Mouse (Mus musculus): ENCODE measurements at regions not wholly inside any gene's neighbourhood (a gene's known extent, or its start where the extent isn't known, plus 50 kb on each side); places are given as distances from the start of the nearest gene placed in this dataset.

DNA sequence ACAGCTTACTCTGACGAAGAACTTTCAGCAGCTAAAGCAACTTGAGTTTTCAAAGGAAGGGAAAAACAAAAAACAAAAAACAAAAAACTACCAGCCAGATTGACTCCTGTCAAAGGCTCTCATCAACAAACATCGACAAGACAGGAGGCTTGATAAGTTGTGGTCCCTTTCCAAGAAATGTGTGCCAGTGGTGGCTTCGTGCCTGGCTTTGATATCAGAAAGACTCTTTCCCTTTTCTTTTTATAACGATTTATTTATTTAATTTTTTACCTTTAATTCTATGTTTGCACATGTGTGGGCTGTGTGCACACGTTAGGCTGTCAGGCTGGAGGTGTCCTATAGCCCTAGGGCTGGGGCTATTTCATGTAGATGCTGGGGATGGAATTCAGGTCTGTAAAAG lies 60.4 kb downstream of the Dact1 start:
- no peak for DNase-seq (ENCODE audit: low read depth, low spot score)

DNA sequence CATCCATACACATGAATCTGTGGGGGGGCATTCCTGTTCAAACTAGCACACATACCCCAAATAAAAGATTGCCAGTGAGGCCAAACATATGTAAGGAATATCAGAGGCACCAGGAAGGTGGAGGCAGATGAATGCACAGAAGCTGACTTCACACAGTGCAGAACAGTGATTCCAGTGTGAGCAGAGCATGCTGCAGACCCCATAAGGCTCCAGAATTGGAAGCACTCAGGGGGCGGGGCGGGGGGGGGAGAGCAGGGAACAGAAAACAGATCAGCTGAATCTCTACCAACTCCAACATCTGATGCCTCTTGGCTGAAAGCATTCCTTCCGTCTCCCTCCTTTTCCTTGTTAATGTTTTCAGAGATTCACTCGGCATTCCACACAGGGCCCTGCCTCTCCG lies 62.3 kb downstream of the Dact1 start:
- DNase-seq (ENCODE audit: low read depth, low spot score): no peak

DNA sequence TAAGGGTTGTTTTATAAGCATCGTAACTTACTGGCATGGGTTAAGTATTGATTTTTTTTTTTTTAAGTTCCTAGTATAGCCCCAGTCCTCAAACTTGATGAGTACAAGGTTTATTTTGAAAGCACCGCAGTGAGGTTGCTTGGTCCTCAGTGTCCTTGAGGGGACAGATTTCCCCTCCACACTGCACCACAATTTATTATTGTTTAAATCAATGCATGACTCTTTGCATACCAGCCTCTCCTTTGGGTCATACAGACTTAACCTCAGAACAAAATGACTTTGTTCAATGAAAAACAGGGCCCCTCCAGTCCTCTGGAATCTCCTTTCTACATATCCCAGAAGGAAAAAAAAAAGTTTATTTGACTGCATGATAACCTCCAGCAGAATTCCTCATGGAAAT lies 63.9 kb downstream of the Dact1 start:
- no peak for DNase-seq (ENCODE audit: low read depth, low spot score)

GRCm38 (mm10) chr12:71376446-71376845 lies 66.8 kb downstream of the Dact1 start:
- no peak for DNase-seq (ENCODE audit: low read depth, low spot score)

DNA sequence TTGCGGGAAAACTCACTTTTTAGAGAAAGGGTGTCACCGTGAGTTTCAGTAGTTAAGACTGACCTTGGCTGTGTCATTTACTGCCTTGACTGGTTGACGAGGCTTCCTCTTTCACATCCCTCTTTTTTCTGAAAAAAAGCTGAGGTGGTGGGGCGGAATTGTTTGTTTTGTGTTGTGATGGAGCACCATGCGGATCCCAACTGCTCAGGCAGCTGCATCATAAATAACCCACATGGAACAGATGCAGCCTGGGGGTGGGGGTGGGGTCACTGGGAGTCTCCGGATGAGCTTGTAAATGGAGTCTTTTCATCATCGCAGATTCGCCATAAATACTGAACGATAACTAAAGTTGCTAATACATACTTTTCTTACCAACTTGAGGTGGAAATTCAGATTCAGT lies 67.3 kb downstream of the Dact1 start:
- DNase-seq (ENCODE audit: low read depth, low spot score): peak; percentile 65

GRCm38 (mm10) chr12:71379626-71380423 lies 70.1 kb downstream of the Dact1 start:
- DNase-seq (ENCODE audit: low read depth, low spot score): no peak

DNA sequence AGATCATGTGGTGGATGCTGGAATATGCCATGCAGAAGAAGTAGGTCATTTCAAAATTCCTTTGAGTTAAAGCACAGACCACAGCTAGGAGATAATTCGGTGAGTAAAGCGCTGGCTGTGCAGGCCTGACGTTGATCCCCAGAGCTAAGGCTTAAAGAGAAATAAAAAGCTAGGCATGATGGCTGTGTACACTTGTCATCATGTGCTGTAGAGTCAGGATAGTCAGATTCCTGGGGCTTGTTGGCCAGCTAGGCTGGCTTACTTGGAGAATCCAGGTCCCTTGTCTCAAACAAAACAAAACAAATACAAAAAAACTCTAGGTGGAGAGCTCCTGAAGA lies 70.7 kb downstream of the Dact1 start:
- DNase-seq (ENCODE audit: low read depth, low spot score): no peak

DNA sequence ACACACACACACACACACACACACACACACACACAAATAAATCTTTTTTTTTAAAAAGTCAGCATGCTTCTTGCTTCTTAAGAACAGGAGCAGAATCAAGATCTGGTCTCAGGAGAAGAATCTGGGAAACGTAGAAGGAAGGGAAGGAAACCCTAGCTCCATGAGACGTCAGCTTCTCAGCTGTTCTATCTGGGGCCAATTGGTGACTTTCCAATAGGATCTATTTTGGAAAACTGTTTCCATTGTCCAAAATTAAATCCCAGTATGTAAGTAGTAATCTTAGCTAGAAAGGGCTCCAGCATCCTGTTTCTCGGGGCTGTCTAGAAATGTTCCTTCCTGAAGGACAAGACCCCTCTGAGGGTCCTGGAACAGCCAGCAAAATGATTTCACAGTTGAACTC lies 76.6 kb downstream of the Dact1 start:
- no peak for DNase-seq (ENCODE audit: low read depth, low spot score)

DNA sequence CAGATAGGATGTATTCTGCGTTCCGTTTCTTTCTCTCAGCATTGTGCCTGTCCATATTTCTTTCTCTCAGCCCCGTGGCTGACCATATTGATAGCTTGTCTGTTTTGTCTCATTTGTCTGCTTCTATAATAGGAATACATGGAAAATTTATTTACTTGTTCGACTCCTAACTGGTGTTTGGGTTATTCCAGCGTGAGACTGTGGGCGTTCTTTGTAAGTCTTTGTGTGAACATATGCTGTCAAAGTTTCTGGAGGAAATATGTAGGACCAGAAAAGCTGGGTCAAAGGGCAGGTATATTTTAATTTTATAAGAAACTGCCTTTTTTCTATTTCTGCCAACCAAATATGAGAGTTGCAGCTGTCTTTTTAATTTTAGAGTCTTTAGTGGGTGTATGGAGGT lies 81.8 kb downstream of the Dact1 start:
- no peak for DNase-seq (ENCODE audit: low read depth, low spot score)

GRCm38 (mm10) chr12:71393752-71394151 lies 84.1 kb downstream of the Dact1 start:
- DNase-seq (ENCODE audit: low read depth, low spot score): no peak

GRCm38 (mm10) chr12:71397456-71397855 lies 87.8 kb downstream of the Dact1 start:
- no peak for DNase-seq (ENCODE audit: low read depth, low spot score)

DNA sequence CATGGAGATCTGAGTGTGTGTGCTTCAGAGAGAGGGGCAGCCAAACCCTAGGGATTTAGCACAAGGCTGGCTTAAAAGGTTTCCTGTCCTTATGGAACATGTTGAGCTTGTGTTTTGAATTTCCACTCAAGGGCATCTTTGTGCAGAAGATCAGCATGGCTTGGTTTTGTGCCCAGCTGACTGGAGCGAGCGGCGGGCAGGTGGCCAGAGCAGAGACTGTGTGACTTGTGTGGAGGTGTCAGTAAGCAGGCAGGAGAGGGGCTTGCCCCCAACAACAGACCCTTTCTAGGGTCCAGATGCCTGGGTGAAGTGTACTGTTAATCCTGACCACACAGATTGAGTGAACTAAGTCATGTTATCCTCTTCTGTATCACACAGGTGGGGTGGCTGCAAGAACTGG lies 89.0 kb downstream of the Dact1 start:
- no peak for DNase-seq (ENCODE audit: low read depth, low spot score)

GRCm38 (mm10) chr12:71400201-71400600 lies 90.5 kb downstream of the Dact1 start:
- DNase-seq (ENCODE audit: low read depth, low spot score): no peak

GRCm38 (mm10) chr12:71401621-71402416 lies 92.1 kb downstream of the Dact1 start:
- no peak for DNase-seq (ENCODE audit: low read depth, low spot score)

- DNase-seq (ENCODE audit: low read depth, low spot score): no peak
Measured at GRCm38 (mm10) chr12:71407294-71407693, 97.6 kb downstream of the Dact1 start.

GRCm38 (mm10) chr12:71408396-71409050 lies 98.8 kb downstream of the Dact1 start:
- DNase-seq (ENCODE audit: low read depth, low spot score): no peak

GRCm38 (mm10) chr12:71412331-71412730 lies 102.6 kb downstream of the Dact1 start:
- no peak for DNase-seq (ENCODE audit: low read depth, low spot score)

DNA sequence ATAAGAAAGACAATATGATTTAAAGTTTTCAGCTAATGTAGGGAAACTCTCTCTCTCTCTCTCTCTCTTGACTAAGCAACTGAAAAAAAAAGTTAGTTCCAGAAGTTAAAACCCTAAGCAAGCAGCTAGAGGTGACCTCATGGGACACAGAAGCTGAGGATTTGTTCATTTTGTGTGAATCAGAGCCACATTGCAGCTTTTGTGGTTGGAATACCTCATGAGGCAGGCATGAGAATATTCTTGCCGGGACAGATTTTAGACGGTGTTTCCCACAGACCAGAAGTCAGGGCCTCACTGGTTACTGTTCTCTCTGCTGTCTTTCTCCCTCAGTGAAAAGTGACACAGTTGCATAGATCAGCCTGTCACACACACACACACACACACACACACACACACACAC lies 107.3 kb downstream of the Dact1 start:
- no peak for DNase-seq (ENCODE audit: low read depth, low spot score)

- no peak for DNase-seq (ENCODE audit: low read depth, low spot score)
Measured at GRCm38 (mm10) chr12:71418186-71418585, 108.5 kb downstream of the Dact1 start.

DNA sequence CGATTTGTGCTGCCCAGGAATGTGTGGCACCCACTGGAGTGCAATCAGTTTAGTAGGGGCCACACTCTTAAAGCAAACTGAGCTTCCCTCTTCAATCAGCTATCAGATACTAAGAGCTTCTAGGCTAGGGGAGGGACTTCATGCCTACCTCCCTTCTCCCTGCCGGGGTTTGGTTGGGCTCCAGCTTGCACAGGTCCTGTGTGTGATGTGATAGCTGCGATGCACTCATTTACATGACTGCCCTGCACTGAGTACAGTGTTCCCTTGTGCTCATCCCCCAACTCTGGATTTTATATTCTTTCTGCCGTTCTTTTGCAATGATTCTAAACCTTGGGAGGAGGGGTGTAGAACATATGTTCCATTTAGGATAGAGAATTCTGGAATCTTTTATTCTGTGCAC lies 109.5 kb downstream of the Dact1 start:
- DNase-seq (ENCODE audit: low read depth, low spot score): no peak

DNA sequence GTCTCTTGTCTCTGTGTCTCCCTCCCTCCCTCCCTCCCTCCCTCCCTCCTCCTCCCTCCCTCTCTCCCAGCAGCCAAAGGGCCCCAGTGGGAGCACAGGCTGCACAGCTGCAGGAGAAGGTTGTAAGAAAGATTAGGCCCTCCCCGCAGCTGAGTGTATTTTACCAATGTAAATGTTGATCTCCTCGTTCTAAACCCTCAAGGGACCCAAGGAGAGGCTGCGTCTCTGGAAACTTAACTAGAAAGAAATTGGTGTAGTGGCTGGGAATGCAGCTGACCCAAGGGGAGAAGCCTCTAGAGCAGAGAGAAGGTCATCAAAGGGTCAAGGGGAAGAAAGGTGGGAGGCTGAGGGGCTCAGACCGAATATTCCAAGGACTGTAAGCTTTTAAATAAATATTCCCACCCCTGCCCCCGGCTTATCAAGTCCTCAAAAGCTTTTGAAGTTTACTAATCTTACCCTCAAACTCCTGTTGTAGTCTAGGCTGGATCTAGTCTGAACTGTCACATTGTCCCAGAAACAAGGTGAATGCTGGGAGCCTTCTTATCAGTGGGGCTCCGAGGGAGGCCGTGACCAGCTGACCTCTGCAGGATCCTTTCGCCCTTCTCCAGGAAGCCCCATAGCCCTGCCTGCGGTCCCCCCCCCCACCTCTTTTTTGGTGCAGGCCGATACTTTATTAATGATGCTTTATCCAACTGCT lies 116.5 kb downstream of the Dact1 start:
- peak; percentile 16 for DNase-seq (ENCODE audit: low read depth, low spot score)

DNA sequence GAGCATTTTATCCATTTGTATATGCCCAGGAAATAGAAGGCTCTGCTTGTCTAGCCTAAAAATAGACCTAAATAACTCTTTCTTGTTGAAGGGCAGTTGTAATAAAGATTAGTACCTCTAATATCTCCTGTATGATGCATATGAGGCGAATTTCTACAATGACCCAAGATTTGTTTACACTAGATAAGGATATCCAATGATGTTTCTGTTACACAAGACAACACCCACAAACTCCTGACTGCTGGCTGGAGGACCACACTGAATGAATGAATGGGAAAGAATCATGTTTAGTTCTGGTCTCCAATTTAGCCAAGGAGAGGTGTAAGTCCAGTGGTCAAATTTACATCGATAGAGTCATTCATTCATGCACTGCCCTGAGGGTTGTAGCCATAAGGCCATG lies 118.3 kb downstream of the Dact1 start:
- no peak for DNase-seq (ENCODE audit: low read depth, low spot score)
